Mouse (Mus musculus) kidney, embryonic 14.5 days (tissue): ENCODE measurements around the gene Robo1. TPM values are rescaled to one million over a fixed set of nuclear protein-coding genes. Genes with fewer than 3 reads are reported as not detected.

ENCODE experiments used
- ATAC-seq: fragments of 200-750 bp; cut with Nextera tagmentation; 2 replicates; pipeline ENCODE4 v1.8.0; 2017; ENCODE audit warnings: moderate number of reproducible peaks, mild to moderate bottlenecking, moderate TSS enrichment, moderate library complexity; ENCODE audit not compliant: low FRiP score, low TSS enrichment
- H3K27ac ChIP-seq: fragments of 300-500 bp; sonication (generic); 2 replicates; pipeline ENCODE4 v1.5.1; 2014; ENCODE audit warnings: low read depth, mild to moderate bottlenecking, low read length, moderate library complexity, mixed read lengths
- H3K27me3 ChIP-seq: fragments of 300-500 bp; sonication (generic); 2 replicates; pipeline ENCODE4 v1.6.1; 2014; ENCODE audit warnings: mild to moderate bottlenecking, low read length; ENCODE audit not compliant: control insufficient read depth, insufficient read depth
- H3K36me3 ChIP-seq: fragments of 300-500 bp; sonication (generic); 2 replicates; pipeline ENCODE4 v1.6.1; 2014; ENCODE audit warnings: low read length, mixed read lengths; ENCODE audit not compliant: control insufficient read depth, insufficient read depth
- H3K4me1 ChIP-seq: fragments of 300-500 bp; sonication (generic); 2 replicates; pipeline ENCODE4 v1.6.1; 2014; ENCODE audit warnings: low read length, mixed read lengths; ENCODE audit not compliant: control insufficient read depth, insufficient read depth
- H3K4me2 ChIP-seq: fragments of 300-500 bp; sonication (generic); replicated peaks from 2 replicates; pipeline ENCODE4 v1.6.1; 2014; ENCODE audit warnings: low read depth, mild to moderate bottlenecking, low read length
- H3K4me3 ChIP-seq: fragments of 300-500 bp; sonication (generic); 2 replicates; pipeline ENCODE4 v1.5.1; 2014; ENCODE audit warnings: mild to moderate bottlenecking, low read length
- H3K9ac ChIP-seq: fragments of 300-500 bp; sonication (generic); 2 replicates; pipeline ENCODE4 v1.6.1; 2014; ENCODE audit warnings: low read depth, mild to moderate bottlenecking, low read length, moderate library complexity
- H3K9me3 ChIP-seq: fragments of 300-500 bp; sonication (generic); 2 replicates; pipeline ENCODE4 v1.6.1; 2016; ENCODE audit warnings: low read length; ENCODE audit not compliant: control insufficient read depth
- WGBS: fragments of 180-500 bp; shearing (Covaris S2); extraction: QIAGEN DNeasy Blood & Tissue Kit; methylation state at CpG from one replicate; pipeline ENCODE4 v1.1.7; 2014; 5-methylcytosine and 5-hydroxymethylcytosine counted together
- polyA plus RNA-seq: library from polyadenylated mRNA; unstranded; fragments of >200 nt; fragmentation: Nextera tagmentation; extraction: Ambion mirVana; gene quantifications from 2 replicates; pipeline ENCODE4 v1.2.1, GENCODE M21; 2014

Gene Robo1
- polyA plus RNA-seq, 1 experiment from 2014 or later: 38.7 TPM

GRCm38 (mm10) chr16:72693446-72694274 is 385.6 kb downstream of the Robo1 start:
- Histone ChIP-seq H3K9me3 (no peaks in the 10 kb centered on the region), H3K27ac (no peak overlapping the region), H3K4me1 (0 out of 2 replicates have a peak, but pooled peaks cover 5% of the 10 kb centered on the region), H3K36me3 (no peaks in the 10 kb centered on the region), H3K4me3 (no peak overlapping the region), H3K9ac (no peak overlapping the region), H3K4me2 (no peak overlapping the region), H3K27me3 (no peaks in the 10 kb centered on the region)
- WGBS: 55% methylated on average over 14 of the region's 14 CpGs
- ATAC-seq: 0 out of 2 replicates have a peak, but pooled peaks have one; percentile 56

GRCm38 (mm10) chr16:72694787-72695186 is 386.7 kb downstream of the Robo1 start:
- no peak overlapping the region for H3K4me2 ChIP-seq
- 31% methylated on average over 5 of the region's 5 CpGs for WGBS

GRCm38 (mm10) chr16:72699238-72700006 is 391.3 kb downstream of the Robo1 start:
- Histone ChIP-seq H3K9me3 (no peaks in the 10 kb centered on the region), H3K27me3 (no peaks in the 10 kb centered on the region), H3K4me1 (0 out of 2 replicates have a peak, but pooled peaks cover 9% of the 10 kb centered on the region), H3K36me3 (no peaks in the 10 kb centered on the region), H3K4me2 (no peak overlapping the region), H3K9ac (no peak overlapping the region), H3K27ac (no peak overlapping the region), H3K4me3 (no peak overlapping the region)
- no peak for ATAC-seq
- WGBS: 62% methylated on average over 12 of the region's 12 CpGs

More at GRCm38 (mm10) chr16:72694787-72695186, 386.7 kb downstream of the Robo1 start:
- Histone ChIP-seq H3K27ac (no peak overlapping the region), H3K4me1 (0 out of 2 replicates have a peak, but pooled peaks cover 5% of the 10 kb centered on the region), H3K4me3 (no peak overlapping the region), H3K36me3 (no peaks in the 10 kb centered on the region), H3K9me3 (no peaks in the 10 kb centered on the region), H3K9ac (no peak overlapping the region), H3K27me3 (no peaks in the 10 kb centered on the region)
- ATAC-seq: peak; percentile 76

GRCm38 (mm10) chr16:72700297-72700696 is 392.2 kb downstream of the Robo1 start:
- Histone ChIP-seq H3K4me3 (no peak overlapping the region), H3K9ac (no peak overlapping the region), H3K27me3 (no peaks in the 10 kb centered on the region), H3K9me3 (no peaks in the 10 kb centered on the region), H3K27ac (no peak overlapping the region), H3K4me2 (no peak overlapping the region), H3K36me3 (no peaks in the 10 kb centered on the region), H3K4me1 (0 out of 2 replicates have a peak, but pooled peaks cover 4% of the 10 kb centered on the region)
- no peak for ATAC-seq
- WGBS: 85% methylated on average over 11 of the region's 11 CpGs

- Histone ChIP-seq H3K27me3 (no peaks in the 10 kb centered on the region), H3K4me2 (no peak overlapping the region), H3K4me1 (0 out of 2 replicates have a peak, but pooled peaks cover 4% of the 10 kb centered on the region), H3K4me3 (no peak overlapping the region), H3K27ac (no peak overlapping the region), H3K9ac (no peak overlapping the region), H3K36me3 (no peaks in the 10 kb centered on the region), H3K9me3 (no peaks in the 10 kb centered on the region)
- 89% methylated on average over 6 of the region's 6 CpGs for WGBS
- ATAC-seq: no peak
Observed at GRCm38 (mm10) chr16:72703486-72703885, 395.4 kb downstream of the Robo1 start.

- Histone ChIP-seq H3K9me3 (no peaks in the 10 kb centered on the region), H3K9ac (no peak overlapping the region), H3K36me3 (no peaks in the 10 kb centered on the region), H3K27ac (no peak overlapping the region), H3K4me2 (no peak overlapping the region), H3K4me1 (no peaks in the 10 kb centered on the region), H3K27me3 (no peaks in the 10 kb centered on the region), H3K4me3 (no peak overlapping the region)
- no peak for ATAC-seq
- WGBS: 58% methylated on average over 5 of the region's 5 CpGs
Observed at GRCm38 (mm10) chr16:72705851-72706250, 397.7 kb downstream of the Robo1 start.

GRCm38 (mm10) chr16:72708526-72708925 is 400.4 kb downstream of the Robo1 start:
- no peak overlapping the region for H3K4me2 ChIP-seq
- H3K27me3 ChIP-seq: no peaks in the 10 kb centered on the region
- H3K36me3 ChIP-seq: no peaks in the 10 kb centered on the region
- WGBS: 80% methylated on average over 2 of the region's 2 CpGs
- no peak overlapping the region for H3K27ac ChIP-seq
- H3K4me3 ChIP-seq: no peak overlapping the region
- no peak overlapping the region for H3K9ac ChIP-seq
- ATAC-seq: no peak
- H3K9me3 ChIP-seq: no peaks in the 10 kb centered on the region
- H3K4me1 ChIP-seq: no peaks in the 10 kb centered on the region

GRCm38 (mm10) chr16:72717118-72717802 is 409.2 kb downstream of the Robo1 start:
- Histone ChIP-seq H3K4me3 (no peak overlapping the region), H3K9me3 (no peaks in the 10 kb centered on the region), H3K27me3 (no peaks in the 10 kb centered on the region), H3K27ac (no peak overlapping the region), H3K4me1 (peaks cover 12% of the 10 kb centered on the region), H3K36me3 (no peaks in the 10 kb centered on the region), H3K9ac (no peak overlapping the region), H3K4me2 (0 out of 2 replicates have a peak overlapping the region, but pooled peaks have one; percentile 2)
- peak; percentile 41; the same call in 1 of the 2 replicates for ATAC-seq
- WGBS: 41% methylated on average over 9 of the region's 9 CpGs
